Mouse (Mus musculus) heart, embryonic 14.5 days (tissue): Measurements from ENCODE around the gene Igfbp1. TPM values are rescaled to one million over a fixed set of nuclear protein-coding genes. Genes with fewer than 3 reads are reported as not detected.

ENCODE experiments used
- ATAC-seq: fragments of 200-750 bp; cut with Nextera tagmentation; 2 replicates; pipeline ENCODE4 v1.8.0; 2017; ENCODE audit warnings: low read depth, moderate TSS enrichment; ENCODE audit not compliant: insufficient number of reproducible peaks, insufficient read depth, low FRiP score
- H3K27ac ChIP-seq, 2 experiments: fragments of 200-500 bp in 1 of 2; fragments of 300-500 bp in 1 of 2; sonication (generic) in 1 of 2; replicated peaks in 1 of 2; 2 replicates each; pipeline ENCODE4 v1.5.1; 2012 to 2014; ENCODE audit warnings: low read depth in 2 of 2, low read length in 2 of 2, control low read depth in 1 of 2, mild to moderate bottlenecking in 1 of 2, mixed read lengths in 1 of 2; ENCODE audit not compliant: control insufficient read depth in 1 of 2, insufficient read depth in 1 of 2
- H3K27me3 ChIP-seq: fragments of 300-500 bp; sonication (generic); 2 replicates; pipeline ENCODE4 v1.6.1; 2014; ENCODE audit warnings: mild to moderate bottlenecking, low read length, control low read depth; ENCODE audit not compliant: control insufficient read depth, insufficient read depth
- H3K36me3 ChIP-seq: fragments of 300-500 bp; sonication (generic); 2 replicates; pipeline ENCODE4 v1.6.1; 2014; ENCODE audit warnings: mild to moderate bottlenecking, control low read depth, low read length, mixed read lengths; ENCODE audit not compliant: control insufficient read depth, insufficient read depth
- H3K4me1 ChIP-seq, 2 experiments: fragments of 200-500 bp in 1 of 2; fragments of 300-500 bp in 1 of 2; sonication (generic) in 1 of 2; 2 replicates each; pipeline ENCODE4 v1.6.1; 2012 to 2014; ENCODE audit warnings: low read length in 2 of 2, control low read depth in 1 of 2, mixed read lengths in 1 of 2; ENCODE audit not compliant: control insufficient read depth in 2 of 2, insufficient read depth in 2 of 2
- H3K4me2 ChIP-seq: fragments of 300-500 bp; sonication (generic); 2 replicates; pipeline ENCODE4 v1.6.1; 2014; ENCODE audit warnings: mild to moderate bottlenecking, low read length
- H3K4me3 ChIP-seq, 2 experiments: fragments of 200-500 bp in 1 of 2; fragments of 300-500 bp in 1 of 2; sonication (generic) in 1 of 2; 2 replicates each; pipeline ENCODE4 v1.5.1; 2012 to 2014; ENCODE audit warnings: low read length in 2 of 2, mild to moderate bottlenecking in 2 of 2, control low read depth in 1 of 2, low read depth in 1 of 2, moderate library complexity in 1 of 2; ENCODE audit not compliant: control insufficient read depth in 1 of 2, insufficient read depth in 1 of 2
- H3K9ac ChIP-seq: fragments of 300-500 bp; sonication (generic); 2 replicates; pipeline ENCODE4 v1.6.1; 2014; ENCODE audit warnings: mild to moderate bottlenecking, low read length
- H3K9me3 ChIP-seq: fragments of 300-500 bp; sonication (generic); 2 replicates; pipeline ENCODE4 v1.6.1; 2016; ENCODE audit warnings: low read length, control low read depth; ENCODE audit not compliant: control insufficient read depth
- whole genome bisulfite sequencing: fragments of 180-500 bp; shearing (Covaris S2); extraction: QIAGEN DNeasy Blood & Tissue Kit; methylation state at CpG from one replicate; pipeline ENCODE4 v1.1.7; 2014; 5-methylcytosine and 5-hydroxymethylcytosine counted together
- polyA plus RNA-seq: library from polyadenylated mRNA; unstranded; fragments of >200 nt; fragmentation: Nextera tagmentation; extraction: Ambion mirVana; gene quantifications from 2 replicates; pipeline ENCODE4 v1.2.1, GENCODE M21; 2014

Gene Igfbp1
- polyA plus RNA-seq = not detected in 2 replicates

DNA sequence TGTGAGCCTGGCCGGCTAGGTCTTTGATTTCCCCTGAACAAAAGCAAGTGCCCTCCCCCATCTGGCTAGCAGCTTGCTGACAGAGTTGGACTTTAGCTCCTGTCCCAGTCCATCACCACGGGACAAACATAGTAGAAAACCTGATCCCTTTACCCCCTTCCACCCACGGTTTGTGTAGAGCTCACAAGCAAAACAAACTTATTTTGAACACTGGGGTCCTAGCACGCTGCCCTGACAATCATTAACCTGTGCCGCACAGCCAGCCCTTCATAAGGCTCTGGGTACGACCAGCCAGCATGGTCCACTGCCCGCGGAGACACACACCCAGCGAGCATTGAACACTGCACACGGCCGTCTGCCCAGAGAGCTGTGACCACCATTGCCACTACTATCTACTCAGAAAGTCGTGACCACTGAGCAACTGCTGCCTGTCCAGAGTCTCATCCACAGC is at the start of gene Igfbp1:
TSS of gene Igfbp1 (plus strand) at position 292 of the 451 bp plus-strand sequence.
- Histone ChIP-seq H3K4me1 (peaks cover 0 to 4% of the 10 kb centered on the region in 2 experiments; a peak in 1 of 4 replicates), H3K9ac (no peak within 1 kb of the TSS), H3K9me3 (no peaks in the 10 kb centered on the region), H3K4me3 (no peak within 1 kb of the TSS), H3K36me3 (no peaks in the 10 kb centered on the region), H3K4me2 (no peak within 1 kb of the TSS), H3K27ac (peak within 1 kb of the TSS in 1 of 2 experiments; percentile 7; a peak in 1 of 4 replicates), H3K27me3 (no peaks in the 10 kb centered on the region)
- WGBS = 73% methylated on average over 12 of the region's 12 CpGs
- no peak for ATAC-seq

DNA sequence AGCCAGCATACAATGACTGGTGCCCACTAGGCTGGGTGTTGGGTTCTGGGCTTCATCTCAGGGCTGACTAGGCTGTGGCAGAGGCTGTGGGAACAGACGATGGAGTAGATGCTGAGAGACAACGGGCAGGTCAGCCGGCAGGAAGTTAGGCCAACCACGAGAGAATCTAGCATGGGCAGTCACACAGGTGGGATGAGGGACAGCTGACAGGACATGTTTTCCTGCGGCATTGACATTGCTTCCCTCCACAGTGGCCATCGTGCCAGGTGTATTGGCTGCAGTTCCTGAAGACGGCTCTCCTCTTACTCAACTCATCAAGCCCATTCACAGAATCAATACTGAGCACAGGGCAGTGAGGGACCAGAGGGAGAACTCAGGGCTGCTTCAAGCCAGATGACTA is 49.6 kb upstream of the Igfbp1 start:
- Histone ChIP-seq H3K27ac (no peak overlapping the region), H3K9ac (no peak overlapping the region), H3K27me3 (no peaks in the 10 kb centered on the region), H3K36me3 (no peaks in the 10 kb centered on the region), H3K4me3 (no peak overlapping the region), H3K4me1 (peaks cover 0 to under 1% of the 10 kb centered on the region in 2 experiments; a peak in 1 of 4 replicates), H3K4me2 (no peak overlapping the region), H3K9me3 (no peaks in the 10 kb centered on the region)
- WGBS = 81% methylated on average over 7 of the region's 7 CpGs
- ATAC-seq = no peak

DNA sequence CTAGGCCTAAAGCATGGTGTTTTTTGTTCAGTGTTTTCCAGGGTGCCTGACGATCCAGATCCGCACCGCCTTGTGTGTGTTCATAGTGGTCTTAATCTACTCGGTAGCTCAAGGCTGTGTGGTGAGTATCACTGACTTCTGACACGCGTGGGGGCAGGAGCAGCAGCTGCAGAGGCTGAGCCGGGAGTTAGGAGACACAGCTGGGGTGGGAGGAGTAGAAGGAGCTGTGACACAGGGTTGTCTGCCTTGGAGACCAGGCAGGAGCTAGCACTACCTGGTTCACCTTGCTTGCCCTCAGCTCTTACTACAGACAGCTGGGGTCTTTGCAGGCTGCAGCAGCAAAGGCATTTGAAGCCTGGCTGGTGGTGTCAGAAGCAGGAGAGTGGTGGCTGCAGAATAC is 48.1 kb upstream of the Igfbp1 start:
- no peak overlapping the region for H3K9ac ChIP-seq
- H3K4me1 ChIP-seq = no peaks in the 10 kb centered on the region
- no peak; the same call in 1 of the 2 replicates for ATAC-seq
- H3K4me2 ChIP-seq = no peak overlapping the region
- H3K9me3 ChIP-seq = no peaks in the 10 kb centered on the region
- H3K27me3 ChIP-seq = no peaks in the 10 kb centered on the region
- H3K36me3 ChIP-seq = no peaks in the 10 kb centered on the region
- H3K4me3 ChIP-seq = no peak overlapping the region
- no peak overlapping the region for H3K27ac ChIP-seq
- WGBS = 65% methylated on average over 7 of the region's 7 CpGs

DNA sequence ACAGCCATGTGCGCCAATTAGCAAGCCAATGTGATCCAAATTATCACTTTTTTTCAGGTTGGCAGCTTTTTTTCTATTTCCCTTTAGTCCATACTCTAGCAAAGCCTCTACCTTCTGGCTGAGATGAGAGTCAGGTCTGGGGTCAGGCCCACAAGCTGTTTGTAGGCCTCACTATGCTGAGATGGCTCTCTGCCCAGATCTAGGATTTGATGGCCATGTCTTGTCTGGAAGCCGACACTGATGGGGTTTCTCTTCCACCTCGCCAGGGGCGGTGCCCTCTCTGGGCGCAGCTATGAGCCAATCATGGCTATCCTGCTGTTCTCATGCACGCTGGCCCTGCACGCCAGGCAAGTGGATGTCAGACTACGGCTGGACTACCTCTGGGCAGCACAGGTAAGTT is 47.1 kb upstream of the Igfbp1 start:
- Histone ChIP-seq H3K9ac (no peak overlapping the region), H3K4me2 (no peak overlapping the region), H3K9me3 (no peaks in the 10 kb centered on the region), H3K27ac (no peak overlapping the region), H3K4me3 (no peak overlapping the region), H3K27me3 (no peaks in the 10 kb centered on the region), H3K36me3 (no peaks in the 10 kb centered on the region), H3K4me1 (no peaks in the 10 kb centered on the region)
- ATAC-seq = no peak
- WGBS = 92% methylated on average over 8 of the region's 8 CpGs

DNA sequence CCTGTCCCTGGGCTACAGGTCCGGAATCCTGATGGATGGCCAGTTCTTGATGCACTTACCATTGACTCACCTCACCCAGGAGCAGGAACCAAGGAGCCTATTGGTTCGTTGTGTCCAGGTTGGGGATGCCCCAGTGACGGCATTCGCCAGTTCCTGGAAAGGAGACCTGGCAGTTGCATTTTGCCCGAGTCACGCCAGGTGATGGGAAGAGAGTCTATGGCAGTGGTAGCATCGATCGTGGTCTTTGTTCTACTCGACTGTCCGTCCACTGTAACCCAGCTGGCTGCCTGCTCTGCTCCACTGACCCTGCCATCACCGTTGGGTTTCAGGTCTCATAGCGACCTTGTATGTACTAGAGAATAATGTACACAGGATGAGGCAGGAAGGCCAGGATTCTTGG is 45.2 kb upstream of the Igfbp1 start:
- ATAC-seq = no peak
- Histone ChIP-seq H3K27me3 (no peaks in the 10 kb centered on the region), H3K4me1 (no peaks in the 10 kb centered on the region), H3K9ac (no peak overlapping the region), H3K4me2 (no peak overlapping the region), H3K4me3 (no peak overlapping the region), H3K27ac (no peak overlapping the region), H3K36me3 (no peaks in the 10 kb centered on the region), H3K9me3 (no peaks in the 10 kb centered on the region)
- WGBS = 92% methylated on average over 12 of the region's 12 CpGs

DNA sequence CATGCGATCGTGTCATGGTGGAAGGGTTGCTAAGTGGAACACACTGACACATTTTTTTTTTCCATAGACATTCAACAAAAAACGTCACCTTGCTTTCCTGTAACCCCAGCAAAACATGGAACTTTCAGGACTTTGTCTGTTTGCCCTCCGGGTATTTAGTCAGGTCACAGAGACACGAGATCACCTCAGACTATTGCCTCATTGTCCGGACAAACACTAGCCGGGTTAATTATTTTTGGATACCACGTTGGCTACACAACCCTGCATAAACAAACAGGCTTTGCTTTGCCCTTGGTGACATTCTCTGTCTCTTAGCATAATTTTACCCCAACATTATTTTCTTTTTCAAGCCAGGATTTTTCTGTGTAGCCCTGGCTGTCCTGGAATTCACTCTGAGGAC is 44.5 kb upstream of the Igfbp1 start:
- Histone ChIP-seq H3K9ac (no peak overlapping the region), H3K36me3 (no peaks in the 10 kb centered on the region), H3K4me1 (no peaks in the 10 kb centered on the region), H3K27me3 (no peaks in the 10 kb centered on the region), H3K4me3 (no peak overlapping the region), H3K4me2 (no peak overlapping the region), H3K9me3 (no peaks in the 10 kb centered on the region), H3K27ac (no peak overlapping the region)
- ATAC-seq = no peak
- WGBS = 79% methylated on average over 8 of the region's 8 CpGs

DNA sequence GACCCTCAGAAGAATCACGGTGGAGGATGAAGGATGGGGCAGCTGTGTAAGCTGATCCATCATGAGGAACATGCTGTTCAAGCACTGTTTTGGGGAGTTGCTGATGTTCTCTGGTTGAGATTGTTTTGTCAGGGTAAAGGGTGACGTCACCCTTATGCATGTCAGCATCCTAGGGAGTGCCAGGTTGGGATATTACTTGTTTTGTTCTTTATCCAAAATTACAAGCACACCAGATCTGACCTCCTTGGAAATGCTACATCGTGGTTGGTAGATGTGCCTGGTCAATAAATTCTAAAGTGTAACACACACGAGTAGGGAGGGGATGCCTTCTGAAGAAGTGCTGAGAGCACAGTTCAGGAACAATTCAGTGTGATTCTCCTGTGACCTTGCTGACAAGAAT is 41.2 kb upstream of the Igfbp1 start:
- Histone ChIP-seq H3K4me1 (peaks cover 2 to 4% of the 10 kb centered on the region in 2 experiments; a peak in 1 of 4 replicates), H3K9ac (no peak overlapping the region), H3K27me3 (no peaks in the 10 kb centered on the region), H3K27ac (no peak overlapping the region), H3K9me3 (no peaks in the 10 kb centered on the region), H3K4me2 (no peak overlapping the region), H3K36me3 (no peaks in the 10 kb centered on the region), H3K4me3 (no peak overlapping the region)
- WGBS = 58% methylated on average over 4 of the region's 4 CpGs
- no peak for ATAC-seq

DNA sequence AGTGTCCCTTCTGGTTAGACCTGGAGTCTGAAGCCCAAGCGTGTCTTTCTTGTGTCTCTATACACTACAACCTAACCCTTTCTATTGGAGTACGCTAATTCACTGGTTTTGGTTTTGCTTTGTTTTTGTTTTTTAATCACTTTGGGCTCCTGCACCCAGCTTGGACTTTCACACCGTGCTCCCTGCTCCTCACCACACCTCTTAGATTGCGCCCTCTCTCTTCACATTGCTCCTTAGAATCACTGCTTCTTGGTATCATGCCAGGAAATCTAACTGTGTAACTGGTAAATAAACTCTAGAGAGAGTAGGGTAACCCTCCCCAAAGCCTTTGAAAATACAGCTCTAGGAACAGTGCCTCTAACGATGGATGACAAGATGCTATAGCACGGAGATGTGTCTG is 39.4 kb upstream of the Igfbp1 start:
- Histone ChIP-seq H3K27ac (no peak overlapping the region), H3K4me1 (peaks cover 2 to 4% of the 10 kb centered on the region in 2 experiments; a peak in 1 of 4 replicates), H3K9ac (no peak overlapping the region), H3K27me3 (no peaks in the 10 kb centered on the region), H3K4me2 (no peak overlapping the region), H3K9me3 (no peaks in the 10 kb centered on the region), H3K4me3 (no peak overlapping the region), H3K36me3 (no peaks in the 10 kb centered on the region)
- no peak for ATAC-seq
- 89% methylated on average over 6 of the region's 6 CpGs for WGBS
